Mouse (Mus musculus) stomach, adult 2 months (tissue): ENCODE measurements around the gene Isg20. TPM values are rescaled to one million over a fixed set of nuclear protein-coding genes. Genes with fewer than 3 reads are reported as not detected.

Experiments
- polyA plus RNA-seq: library from polyadenylated mRNA; depleted of rRNA; stranded (reverse); fragments of >200 nt; gene quantifications from 2 replicates; pipeline ENCODE4 v1.2.3, GENCODE M21; 2012; rRNA removed

Gene Isg20
- polyA plus RNA-seq, result 16.7 and 20.6 TPM in 2 replicates

GRCm38 (mm10) chr7:78912974-78913474 is at the start of gene Isg20:
Isg20 (plus strand) TSS chr7:78913424.

GRCm38 (mm10) chr7:78895653-78896333 is 17.4 kb upstream of the Isg20 start, which contains the start of gene Aen:
Aen (plus strand) TSS chr7:78895854.

Other genes with a start within 250 kb of the Isg20 start
- 1.1 and 2.2 TPM in 2 replicates for gene Ntrk3, start 175.4 kb upstream of the Isg20 start, polyA plus RNA-seq
- gene Mrps11, start 130.3 kb upstream of the Isg20 start, polyA plus RNA-seq, result 10.5 and 13.1 TPM in 2 replicates
- gene Mrpl46, start 129.9 kb upstream of the Isg20 start, polyA plus RNA-seq, result 5.8 and 8.6 TPM in 2 replicates
- gene Det1, start 66.2 kb upstream of the Isg20 start, polyA plus RNA-seq, result 4.9 and 6.1 TPM in 2 replicates
- 7.3 and 7.4 TPM in 2 replicates for gene Aen, start 17.6 kb upstream of the Isg20 start, polyA plus RNA-seq
- gene Acan, start 140.1 kb downstream of the Isg20 start, polyA plus RNA-seq, result not detected in 2 replicates
- 0.13 and 0.17 TPM in 2 replicates for gene Hapln3, start 217.6 kb downstream of the Isg20 start, polyA plus RNA-seq
- 147 and 197 TPM in 2 replicates for gene Mfge8, start 235.6 kb downstream of the Isg20 start, polyA plus RNA-seq